Mouse (Mus musculus) spleen, adult 10 weeks (tissue): ENCODE results near the gene Sval2. TPM values are rescaled to one million over a fixed set of nuclear protein-coding genes. Genes with fewer than 3 reads are reported as not detected.

Source experiments
- polyA plus RNA-seq: library from polyadenylated mRNA; stranded (reverse); fragments of 350-450 nt; fragmentation: Illumina TruSeq; extraction: RNeasy Lipid Tissue Mini Kit (QIAGEN cat#74804); gene quantifications from one replicate; pipeline ENCODE4 v1.2.3, GENCODE M21; 2015; ENCODE audit warnings: low replicate concordance; ENCODE audit not compliant: insufficient read depth

Gene Sval2
- not detected for polyA plus RNA-seq

DNA sequence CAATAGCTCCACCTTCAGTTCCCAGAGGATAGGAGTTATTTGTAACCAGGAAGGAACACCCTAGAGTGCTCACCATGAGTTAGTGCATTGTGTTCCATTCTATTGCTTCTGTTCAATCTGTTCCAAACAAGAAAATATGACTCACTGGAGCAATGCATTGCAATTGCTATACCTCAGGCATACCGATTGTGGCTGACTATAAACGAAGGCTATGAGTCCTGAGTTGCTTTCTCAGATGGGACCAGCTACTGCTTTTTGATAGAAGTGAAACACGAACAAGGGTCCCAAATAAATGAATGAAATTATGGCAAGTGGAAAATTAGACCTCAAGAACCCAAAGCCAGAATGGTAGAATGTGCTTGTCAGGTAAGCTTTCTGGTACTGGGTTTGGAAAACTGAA lies at the start of gene Sval2:
Gene Sval2 (plus strand): TSS at position 301 of the 400 bp plus-strand sequence.

DNA sequence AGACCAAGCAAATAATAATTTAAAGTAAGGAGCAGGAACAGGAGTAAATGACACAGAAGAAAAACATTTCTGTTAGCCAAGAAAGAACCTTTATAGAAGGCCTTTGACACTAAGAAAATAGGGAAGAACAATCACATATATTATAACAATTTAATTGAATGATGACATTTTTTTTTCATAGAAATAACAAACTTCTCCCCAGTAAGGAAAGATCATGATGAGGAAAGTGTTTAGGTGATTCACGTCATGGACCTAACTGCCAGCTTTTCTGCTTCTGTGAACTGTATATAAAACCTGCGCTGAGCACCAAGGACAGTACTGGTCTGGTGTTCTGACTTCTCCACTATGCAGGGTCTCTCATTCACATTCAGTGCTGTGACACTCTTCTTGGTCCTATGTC lies 5.6 kb upstream of the Sval2 start, which contains the start of gene Pip:
Gene Pip (plus strand): TSS at position 301 of the 400 bp plus-strand sequence.

Other genes starting within 250 kb of the Sval2 start
- 2.0 TPM for gene Ephb6, start 247.5 kb upstream of the Sval2 start, polyA plus RNA-seq
- not detected for gene Trpv6, start 216.6 kb upstream of the Sval2 start, polyA plus RNA-seq
- gene Trpv5, start 172.2 kb upstream of the Sval2 start, polyA plus RNA-seq = not detected
- gene Llcfc1, start 168.6 kb upstream of the Sval2 start, polyA plus RNA-seq = not detected
- gene Kel, start 148.7 kb upstream of the Sval2 start, polyA plus RNA-seq = 35.3 TPM
- not detected for gene Olfr459, start 77.8 kb upstream of the Sval2 start, polyA plus RNA-seq
- gene Pip, start 5.5 kb upstream of the Sval2 start, polyA plus RNA-seq = not detected
- not detected for gene Sval1, start 98.6 kb downstream of the Sval2 start, polyA plus RNA-seq
- gene Sval3, start 115.2 kb downstream of the Sval2 start, polyA plus RNA-seq = not detected
- gene Sva, start 185.4 kb downstream of the Sval2 start, polyA plus RNA-seq = not detected